Mouse (Mus musculus) retina, adult 2 months (tissue): Measurements from ENCODE around the gene Smap2.
"Not testable (repeated sequence)": the region's sequence is repeated elsewhere in the genome, so short reads cannot be mapped to it uniquely, and the experiment has no call there.

Experiments
- DNase-seq: peaks from one replicate; pipeline ENCODE4 v3.0.0-alpha.2; 2012; ENCODE audit warnings: low read depth, low spot score

Gene Smap2

DNA sequence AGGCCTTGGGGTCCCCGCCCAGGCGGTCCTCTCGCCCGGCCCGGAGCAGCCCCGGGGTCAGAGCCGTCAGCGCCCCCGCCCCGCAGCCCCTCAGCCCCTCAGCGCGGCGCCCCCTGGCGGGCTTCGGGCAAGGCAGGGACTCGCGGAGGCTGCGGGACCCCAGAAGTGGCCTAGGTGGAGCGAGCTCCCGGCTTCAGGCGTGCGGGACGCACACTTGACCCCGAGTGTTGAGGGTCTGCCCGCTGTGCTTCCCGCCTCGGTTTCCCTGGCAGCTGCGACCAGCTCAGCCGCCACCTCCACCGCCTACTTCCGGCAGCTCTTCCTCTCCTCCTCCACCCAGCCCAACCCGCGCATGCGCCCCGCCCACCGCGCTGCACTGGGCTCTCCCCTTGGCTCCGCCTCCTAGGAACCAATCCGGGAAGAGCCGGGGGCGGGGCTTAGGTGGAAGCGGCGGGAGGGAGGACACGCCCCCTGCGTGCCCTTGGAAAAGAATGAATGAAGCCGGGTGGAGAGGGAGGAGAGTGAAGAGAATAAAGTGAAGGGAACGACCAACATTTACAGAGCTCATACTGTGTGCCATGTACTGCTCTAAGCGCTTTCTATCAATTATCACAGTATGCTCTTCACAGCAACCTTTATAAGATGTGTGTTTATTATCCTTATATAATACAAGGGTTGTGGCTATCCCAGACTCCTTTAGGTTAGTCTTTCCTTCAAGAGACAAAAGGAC lies at the start of gene Smap2:
Smap2 (minus strand) TSS at position 320 of the 730 bp plus-strand sequence.
- DNase-seq, result peak; percentile 95

DNA sequence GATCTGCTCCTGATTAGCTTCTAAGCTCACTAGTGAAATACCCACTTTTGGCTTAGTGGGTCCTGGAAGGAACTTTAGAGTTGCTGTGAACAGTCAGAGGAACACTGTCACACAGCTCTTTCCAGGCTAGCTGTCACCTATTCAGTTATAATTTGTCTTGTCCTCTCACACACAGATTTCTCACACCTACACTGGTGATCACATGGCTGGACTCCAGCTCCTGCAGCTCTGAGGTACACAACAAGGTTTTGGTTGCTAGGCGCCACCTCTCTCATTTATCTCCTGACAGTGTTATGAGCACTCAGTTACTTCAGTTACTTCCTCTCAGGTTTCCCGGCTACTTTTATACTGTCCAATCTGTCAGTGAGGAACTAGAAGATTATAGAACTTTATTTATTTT lies 48.3 kb upstream of the Smap2 start:
- DNase-seq, result no peak

DNA sequence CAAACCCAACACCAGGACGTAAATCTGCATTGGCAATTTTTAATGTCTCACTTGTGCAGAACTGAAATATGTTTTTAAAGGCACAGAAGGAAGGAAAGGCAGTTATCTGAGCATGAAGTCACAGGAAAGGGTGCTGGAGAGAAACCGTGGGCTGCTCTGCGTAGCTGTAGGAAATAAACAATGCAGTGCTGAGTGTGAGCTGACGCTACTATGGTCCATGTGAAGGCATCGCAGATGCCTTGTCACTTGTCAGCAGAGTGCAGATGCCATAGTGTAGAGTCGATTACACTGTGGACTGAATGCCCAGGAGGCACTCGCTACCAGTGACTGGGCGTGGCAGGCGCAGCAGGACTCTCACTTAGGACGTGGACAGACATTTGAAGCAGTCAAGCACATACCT lies 42.2 kb upstream of the Smap2 start:
- not testable (repeated sequence) for DNase-seq

DNA sequence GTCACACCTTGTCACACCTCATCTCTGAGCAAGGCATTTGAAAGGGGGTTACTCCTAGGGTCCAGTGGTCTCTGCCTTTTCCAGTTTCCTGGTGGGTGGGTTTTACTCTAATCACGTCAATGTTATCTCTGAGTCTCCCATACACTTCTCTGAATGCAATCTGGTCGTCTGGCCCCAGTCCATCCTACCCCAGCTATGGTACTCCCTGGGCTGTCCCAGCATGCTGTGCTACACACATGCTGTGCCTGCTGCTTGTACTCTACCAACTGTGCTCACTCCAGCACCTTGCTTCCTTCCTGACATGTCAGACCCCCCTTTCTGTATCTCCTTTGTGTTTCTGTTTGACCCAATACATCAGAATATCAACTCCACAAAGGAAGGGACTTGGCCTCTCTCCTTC lies 40.0 kb upstream of the Smap2 start:
- DNase-seq, result no peak

DNA sequence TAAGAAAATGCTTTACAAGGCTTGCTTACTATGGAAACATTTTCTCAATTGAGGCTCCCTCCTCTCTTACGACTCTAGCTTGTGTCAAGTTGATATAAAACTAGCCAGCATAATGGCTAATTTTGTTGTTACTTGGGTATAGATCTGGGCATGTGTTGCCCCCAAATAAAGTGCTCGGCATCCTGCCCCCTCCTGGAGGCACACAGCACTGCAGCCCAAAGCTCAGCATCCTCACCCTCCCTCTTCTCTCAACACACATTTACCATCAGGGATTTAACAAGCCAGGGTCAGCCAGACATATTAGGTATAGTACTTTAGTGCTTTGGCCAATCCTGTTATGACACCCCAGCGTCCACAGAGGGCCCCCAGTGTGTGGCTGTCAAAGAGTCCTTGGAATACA lies 39.3 kb upstream of the Smap2 start:
- no peak for DNase-seq

DNA sequence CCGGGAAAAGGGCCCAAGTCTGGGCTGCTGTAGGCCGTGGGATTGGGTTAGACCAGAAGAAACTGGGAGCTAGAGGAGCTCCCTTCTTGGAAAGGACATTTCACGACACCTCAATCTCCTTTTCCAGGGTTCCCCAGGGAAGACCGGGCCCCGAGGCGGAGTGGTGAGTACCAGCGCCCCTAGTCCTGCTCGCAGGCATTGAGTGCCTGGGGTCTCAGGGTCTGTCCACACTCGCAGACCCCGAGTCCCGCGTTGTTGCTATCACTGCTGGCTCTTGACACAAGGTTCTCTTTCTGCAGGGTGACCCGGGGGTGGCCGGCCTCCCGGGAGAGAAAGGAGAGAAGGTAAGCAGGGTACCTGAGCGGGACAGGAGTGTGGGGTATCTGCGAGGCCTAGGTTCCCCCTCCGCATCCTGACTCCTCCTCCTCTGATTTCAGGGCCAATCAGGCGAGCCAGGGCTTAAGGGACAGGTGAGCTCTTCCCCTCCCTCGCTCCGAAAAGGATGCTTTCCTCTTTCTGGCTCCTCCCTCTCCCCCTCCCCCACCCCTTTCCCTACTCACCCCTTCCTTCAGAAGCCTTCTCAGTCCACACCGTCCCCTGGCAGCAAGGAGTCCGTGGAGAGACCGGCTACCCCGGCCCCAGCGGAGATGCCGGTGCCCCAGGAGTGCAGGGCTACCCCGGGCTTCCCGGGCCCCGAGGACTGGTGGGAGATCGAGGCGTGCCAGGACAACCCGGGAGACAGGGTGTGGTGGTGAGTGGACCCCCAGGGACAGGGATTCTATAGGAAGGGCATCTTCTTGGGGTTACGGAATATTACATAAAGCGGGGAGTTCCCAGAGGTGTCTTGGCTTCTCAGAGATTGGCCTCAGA lies 35.6 kb upstream of the Smap2 start:
- no peak for DNase-seq

DNA sequence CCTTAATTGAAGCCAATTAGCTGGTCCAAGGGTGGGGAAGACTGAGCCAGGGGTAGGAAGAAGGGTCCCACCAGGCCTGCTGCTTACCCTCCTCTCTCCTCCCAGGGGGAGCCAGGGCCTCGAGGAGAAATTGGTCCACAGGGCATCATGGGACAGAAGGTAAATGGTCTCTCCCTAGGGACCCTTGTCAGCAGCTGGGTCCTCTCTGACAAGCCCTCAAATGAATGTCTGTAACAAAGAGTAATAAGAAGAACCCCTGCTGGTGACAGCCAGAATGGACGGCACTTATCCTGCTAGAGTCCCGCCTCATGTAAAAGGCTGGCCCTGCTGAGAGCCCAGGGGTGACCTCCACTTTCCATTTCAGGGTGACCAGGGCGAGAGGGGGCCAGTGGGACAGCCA lies 34.8 kb upstream of the Smap2 start:
- no peak for DNase-seq

DNA sequence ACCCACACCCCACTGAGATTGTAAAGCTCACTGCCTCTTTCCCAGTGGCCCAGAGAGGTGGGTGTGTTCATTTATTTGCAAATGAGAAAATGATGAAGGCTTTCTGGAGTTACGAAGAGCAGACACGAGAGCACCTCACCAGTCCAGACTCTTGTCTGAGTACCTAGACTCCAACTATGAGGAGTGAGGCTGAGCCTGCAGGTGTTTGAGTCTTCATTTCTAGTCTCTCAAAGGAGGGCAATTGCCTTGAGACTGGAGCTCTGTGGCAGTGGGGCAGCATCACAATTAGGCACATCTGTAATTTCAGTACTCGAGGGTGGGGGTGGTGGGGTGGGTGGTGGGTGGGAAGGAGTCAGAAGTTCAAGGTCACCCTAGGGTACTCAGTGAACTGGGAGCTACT lies 25.9 kb upstream of the Smap2 start:
- no peak for DNase-seq

DNA sequence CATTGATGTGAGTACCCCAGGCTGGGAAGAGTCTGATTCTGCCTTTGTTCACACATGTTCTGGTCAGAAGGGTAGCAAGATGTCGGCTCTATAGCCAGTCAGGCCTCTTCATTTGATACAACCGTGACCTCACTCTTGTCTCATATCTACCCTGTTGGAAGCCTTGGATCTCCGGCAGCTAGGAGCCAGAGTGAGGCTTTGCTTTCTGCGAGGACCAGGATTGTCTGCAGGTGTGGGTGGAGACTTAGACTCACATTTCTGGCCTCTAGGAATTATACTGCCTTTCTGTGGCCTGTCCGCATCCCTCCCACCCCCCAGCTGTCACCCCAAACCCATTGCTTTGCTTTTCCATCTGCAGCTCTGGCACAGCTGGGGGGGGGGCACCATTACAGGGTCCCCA lies 25.4 kb upstream of the Smap2 start:
- no peak for DNase-seq

DNA sequence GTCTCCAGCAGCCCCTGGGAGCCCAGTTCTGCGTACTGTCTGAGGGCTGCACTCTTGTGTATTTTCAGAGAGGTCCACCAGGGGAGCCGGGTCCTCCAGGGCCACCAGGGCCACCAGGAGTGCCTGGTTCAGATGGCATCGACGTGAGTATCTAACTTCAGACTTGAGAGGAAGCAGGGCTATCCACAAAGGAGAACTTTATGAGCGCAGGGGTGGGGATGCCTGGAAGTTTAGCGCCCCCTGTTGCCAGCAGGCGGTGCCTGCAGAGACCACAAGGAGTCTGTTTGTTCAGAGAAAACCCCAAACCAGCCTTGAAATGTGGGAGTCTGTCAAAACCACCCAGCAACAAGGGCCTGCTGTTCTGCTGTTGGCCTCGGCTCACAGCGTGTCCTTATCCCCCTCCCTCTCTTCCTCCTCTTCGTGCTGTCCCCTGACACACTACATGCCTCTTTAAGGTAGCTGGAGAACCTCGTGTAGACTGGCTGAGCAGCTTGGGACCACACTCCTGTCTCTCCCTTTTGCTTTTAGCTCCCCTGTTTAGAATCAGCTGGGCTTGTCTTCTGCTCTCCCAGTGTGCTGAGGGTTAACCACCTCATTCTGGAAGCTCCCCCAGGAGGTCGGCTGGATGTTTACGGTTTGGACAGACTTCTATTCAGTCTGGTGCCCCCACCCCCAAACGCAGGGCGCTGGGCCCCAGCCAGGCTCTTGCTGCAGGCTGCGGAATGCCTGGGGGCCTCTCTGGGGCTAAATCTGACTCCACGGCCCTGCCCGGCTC lies 24.0 kb upstream of the Smap2 start:
- DNase-seq, result no peak

DNA sequence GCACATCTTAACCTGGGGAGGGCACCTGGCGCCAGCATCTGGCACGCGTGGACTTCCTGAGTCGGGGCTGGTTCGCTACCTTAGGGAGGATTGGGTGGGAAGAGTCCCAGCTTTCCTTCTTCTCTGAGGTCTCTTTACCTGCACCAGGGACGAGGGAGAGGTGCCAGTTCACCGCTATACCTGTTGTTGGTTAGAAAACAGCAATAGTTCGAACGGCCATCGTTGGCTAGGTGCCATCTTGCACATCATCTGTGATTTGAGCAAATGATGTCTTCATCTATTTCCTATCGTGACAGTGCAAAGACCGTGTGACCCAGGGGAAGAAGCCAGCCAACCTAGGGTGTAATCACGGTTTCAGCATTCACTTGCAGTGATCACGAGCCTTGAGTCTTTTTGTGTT lies 23.3 kb upstream of the Smap2 start:
- DNase-seq, result no peak

DNA sequence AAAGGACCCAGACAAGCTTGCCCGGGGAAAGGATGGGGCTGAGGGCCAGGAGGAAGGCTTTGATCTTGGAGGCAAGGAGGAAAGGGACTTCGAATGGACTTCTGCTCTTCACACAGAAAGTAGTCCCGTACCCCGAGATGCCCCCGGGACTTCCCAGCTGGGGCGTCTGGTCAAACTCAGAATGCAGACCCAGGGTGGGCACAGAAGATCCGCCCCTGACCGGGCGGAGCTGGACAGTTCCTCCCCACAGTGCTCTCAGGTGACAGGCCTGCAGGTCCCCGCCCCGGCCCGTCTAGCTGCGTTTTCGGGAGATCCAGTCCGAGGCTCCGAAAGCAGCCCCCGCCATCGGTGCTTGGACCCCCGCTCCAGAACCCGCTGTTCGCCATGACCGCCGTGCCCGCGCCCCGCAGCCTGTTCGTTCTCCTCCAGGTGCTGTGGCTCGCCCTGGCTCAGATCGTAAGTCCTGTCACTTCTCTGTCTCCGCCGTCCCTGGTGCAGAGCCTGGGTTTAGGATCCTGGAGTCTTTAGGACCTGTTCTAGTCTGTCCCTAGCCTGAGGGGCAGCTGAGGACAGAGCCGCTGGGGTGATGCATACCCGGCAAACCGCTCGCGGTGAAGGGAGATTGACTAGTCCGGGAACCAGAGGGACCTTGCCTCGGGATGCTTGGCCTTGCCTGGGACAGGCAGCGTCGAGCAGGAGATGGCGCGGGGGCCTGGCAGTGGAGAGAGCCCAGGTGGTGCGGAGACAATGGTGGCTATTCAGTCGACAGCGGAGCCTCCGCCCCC lies 22.5 kb upstream of the Smap2 start, which contains the start of gene Col9a2:
Col9a2 (plus strand) TSS at position 55 of the 785 bp plus-strand sequence.
- DNase-seq, result no peak

DNA sequence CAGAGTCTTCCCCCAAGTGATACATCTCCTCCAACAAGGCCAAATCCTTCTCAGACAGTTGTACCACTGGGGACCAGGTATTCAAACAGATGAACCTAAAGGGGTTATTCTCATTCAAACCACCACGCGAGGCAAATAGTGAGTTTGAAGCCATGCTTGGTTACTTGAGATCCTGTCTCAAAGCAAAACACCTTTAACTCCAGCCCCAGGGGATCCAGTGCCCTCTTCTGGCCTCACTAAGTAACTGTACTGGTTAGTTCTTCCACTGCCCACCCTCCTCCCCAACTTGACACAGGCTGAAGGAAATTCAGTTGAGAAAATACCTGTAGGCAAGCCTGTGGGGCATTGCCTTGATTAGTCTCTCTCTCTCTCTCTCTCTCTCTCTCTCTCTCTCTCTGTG lies 16.0 kb upstream of the Smap2 start:
- DNase-seq, result no peak

DNA sequence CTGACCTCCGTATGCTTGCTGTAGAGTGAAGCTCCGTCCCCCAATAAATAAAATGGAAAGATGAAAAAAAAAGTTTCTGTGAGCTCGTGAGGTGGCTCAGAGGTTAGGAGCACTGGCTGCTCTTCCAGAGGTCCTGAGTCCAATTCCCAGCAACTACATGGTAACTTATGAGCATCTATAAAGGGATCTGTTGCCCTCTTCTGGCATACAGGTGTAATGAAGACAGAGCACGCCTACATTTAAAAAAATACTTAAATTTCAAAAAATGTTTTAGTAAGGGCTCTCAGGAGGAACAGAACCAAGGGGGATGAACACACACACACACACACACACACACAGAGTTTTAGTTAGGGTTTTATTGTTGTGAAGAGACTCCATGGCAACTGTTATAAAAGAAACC lies 14.4 kb upstream of the Smap2 start:
- DNase-seq, result no peak

DNA sequence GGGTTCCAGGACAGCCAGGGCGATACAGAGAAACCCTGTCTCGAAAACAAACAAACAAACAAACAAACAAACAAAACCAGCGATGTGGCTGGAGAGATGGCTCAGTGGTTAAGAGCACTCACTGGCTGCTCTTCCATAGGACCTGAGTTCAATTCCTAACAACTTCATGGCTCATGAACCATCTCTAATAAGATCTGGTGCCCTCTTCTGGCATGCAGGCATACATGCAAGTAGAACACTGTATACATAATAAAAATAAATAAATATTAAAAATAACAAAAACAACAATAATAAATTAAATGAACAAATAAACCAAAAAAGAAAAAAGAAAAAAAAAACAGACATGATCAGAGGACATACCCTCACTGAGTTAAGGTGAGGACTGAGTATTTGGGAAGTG lies 12.6 kb upstream of the Smap2 start:
- no peak for DNase-seq

DNA sequence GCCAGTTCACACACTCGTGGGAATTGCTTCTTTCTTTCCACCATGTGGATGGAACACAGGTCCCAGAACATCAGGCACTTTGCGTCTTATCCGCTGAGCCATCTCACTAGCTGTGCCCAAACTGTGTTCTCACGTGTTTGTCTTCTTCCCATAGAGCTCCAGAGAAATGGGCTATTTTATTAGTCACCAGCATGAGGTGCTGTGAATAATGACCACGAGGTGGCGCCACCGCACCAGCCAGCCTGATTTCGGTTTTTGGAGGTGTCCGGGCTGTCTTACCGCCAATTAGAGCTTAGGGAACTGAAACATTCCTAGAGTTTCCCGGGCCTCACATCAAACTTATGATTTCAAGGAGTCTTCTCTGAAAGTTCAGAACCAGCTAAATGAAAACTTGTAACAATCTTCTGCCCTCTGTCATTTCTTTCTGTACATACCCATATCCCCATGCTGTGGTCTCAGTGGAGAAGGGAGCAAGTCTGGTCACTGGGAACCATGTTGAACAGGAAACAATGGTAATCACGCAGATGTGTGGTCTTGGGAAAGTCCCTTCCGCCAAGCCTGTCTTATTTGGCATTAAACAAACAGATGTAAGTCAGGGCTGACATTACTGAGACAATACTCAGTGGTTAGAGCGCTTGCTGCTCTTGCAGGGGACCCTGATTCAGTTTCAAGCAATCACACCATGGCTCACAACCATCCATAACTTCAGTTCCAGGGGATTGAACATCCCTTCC lies 11.8 kb upstream of the Smap2 start:
- DNase-seq, result no peak

DNA sequence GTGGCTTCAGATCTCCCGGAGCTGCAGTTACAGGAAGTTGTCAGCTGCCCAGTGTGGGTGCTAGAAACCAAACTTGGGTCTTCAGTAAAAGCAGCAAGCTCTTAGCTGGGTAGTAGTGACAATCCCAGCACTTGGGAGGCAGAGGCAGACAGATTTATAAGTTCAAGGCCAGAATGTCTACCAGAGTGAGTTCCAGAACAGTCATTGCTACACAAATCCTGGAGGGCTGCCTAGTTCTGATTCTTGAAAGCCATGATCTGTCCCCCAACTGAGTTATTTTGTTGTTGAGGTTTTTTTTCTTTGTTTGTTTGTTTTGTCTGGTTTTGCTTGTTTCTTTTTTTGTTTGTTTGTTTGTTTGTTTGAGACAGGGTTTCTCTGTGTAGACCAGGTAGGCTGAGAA lies 11.1 kb upstream of the Smap2 start:
- no peak for DNase-seq

DNA sequence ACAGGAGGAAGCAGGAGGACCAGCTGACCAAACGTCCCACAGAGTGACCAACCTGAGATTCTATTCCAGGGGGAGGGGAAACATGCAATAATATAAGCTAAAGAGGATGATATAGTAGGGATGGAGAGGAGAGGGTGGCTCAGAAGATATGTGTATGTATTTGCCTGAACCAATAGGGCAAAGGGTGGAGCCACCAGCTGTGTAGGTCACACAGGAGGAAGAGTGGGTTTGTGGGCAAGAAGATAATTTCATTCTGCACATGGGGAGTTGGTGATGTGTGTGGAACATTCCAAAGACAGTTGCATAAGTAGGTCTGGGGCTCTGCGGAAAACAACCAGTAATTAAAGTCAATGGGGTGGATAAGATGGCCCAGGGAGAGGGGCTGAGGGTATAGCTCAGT lies 8.6 kb upstream of the Smap2 start:
- no peak for DNase-seq

DNA sequence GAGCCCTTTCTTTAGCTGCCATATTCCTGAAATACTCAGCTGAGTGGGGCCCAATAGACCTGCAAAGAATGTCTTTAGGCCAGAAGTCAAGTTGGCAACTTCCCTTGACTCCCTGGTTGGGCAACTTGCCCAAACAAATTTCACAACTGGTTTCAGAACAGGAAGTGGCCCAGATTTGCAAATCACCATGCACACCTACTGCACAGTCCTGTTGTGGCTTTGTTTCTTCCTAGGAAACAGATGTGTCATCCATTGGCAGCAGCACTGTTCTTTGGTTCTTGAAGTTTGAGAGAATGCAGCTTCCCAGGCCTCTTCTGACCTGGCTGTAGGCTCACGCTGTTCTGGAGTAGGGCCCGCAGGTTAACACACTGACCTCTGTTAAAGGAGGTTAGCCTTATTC lies 6.9 kb upstream of the Smap2 start:
- DNase-seq, result no peak

DNA sequence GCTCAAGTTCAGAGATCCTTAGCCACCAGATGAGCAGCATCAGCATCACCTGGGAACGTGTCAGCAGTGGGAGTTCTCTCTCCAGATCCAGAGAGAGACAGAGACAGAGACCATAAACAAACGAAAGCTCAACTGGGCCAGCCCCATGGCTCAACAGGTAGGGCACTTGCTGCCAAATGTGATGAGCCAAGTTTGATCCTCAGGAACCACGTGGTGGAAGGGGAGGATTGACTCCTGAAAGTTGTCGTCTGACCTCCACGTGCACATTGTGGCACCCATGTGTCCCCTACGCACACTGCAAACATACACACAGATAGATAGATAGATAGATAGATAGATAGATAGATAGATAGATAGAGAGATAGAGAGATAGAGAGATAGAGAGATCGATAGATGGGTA lies 6.4 kb upstream of the Smap2 start:
- DNase-seq, result no peak

DNA sequence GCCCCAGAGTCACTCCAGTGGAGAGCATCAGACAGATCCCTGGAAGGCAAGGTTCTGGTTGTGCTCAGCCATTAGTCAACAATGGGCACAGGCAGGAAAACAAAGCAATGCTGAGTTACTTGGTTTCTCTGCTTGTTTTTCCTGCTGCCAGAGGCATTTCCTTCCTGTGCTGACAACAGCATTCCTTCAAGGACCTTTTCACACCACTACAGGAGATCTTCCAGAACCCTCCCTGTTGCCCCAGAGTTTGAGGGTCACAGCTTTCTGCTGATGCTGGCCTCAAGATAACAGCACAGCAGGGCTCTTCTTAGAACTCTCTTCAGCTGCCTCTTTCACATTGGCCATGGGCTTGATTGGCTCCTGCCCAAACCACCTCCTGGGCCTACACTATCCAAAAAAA lies 4.9 kb upstream of the Smap2 start:
- DNase-seq, result no peak
